Mouse (Mus musculus) embryonic facial prominence, embryonic 14.5 days (tissue): ENCODE results near the gene Ica1. TPM values are rescaled to one million over a fixed set of nuclear protein-coding genes. Genes with fewer than 3 reads are reported as not detected.

Experiments
- ATAC-seq: fragments of 200-750 bp; cut with Nextera tagmentation; 2 replicates; pipeline ENCODE4 v1.8.0; 2017; ENCODE audit warnings: low read depth, moderate number of reproducible peaks, moderate TSS enrichment
- DNase-seq: peaks from one replicate; pipeline ENCODE4 v3.0.0-alpha.2; 2015; ENCODE audit warnings: low spot score
- H3K27ac ChIP-seq: fragments of 300-500 bp; sonication (generic); replicated peaks from 2 replicates; pipeline ENCODE4 v1.5.1; 2014; ENCODE audit warnings: low read depth, mild to moderate bottlenecking, low read length, moderate library complexity
- H3K27me3 ChIP-seq: fragments of 300-500 bp; sonication (generic); replicated peaks from 2 replicates; pipeline ENCODE4 v1.6.1; 2014; ENCODE audit warnings: low read length; ENCODE audit not compliant: control insufficient read depth, insufficient read depth
- H3K36me3 ChIP-seq: fragments of 300-500 bp; sonication (generic); 2 replicates; pipeline ENCODE4 v1.6.1; 2014; ENCODE audit warnings: low read length, mixed read lengths; ENCODE audit not compliant: control insufficient read depth, insufficient read depth
- H3K4me1 ChIP-seq: fragments of 300-500 bp; sonication (generic); 2 replicates; pipeline ENCODE4 v1.6.1; 2014; ENCODE audit warnings: antibody characterized with exemption, low read length; ENCODE audit not compliant: control insufficient read depth, insufficient read depth
- H3K4me2 ChIP-seq: fragments of 300-500 bp; sonication (generic); 2 replicates; pipeline ENCODE4 v1.6.1; 2014; ENCODE audit warnings: low read depth, mild to moderate bottlenecking, low read length, moderate library complexity, mixed read lengths
- H3K4me3 ChIP-seq: fragments of 300-500 bp; sonication (generic); 2 replicates; pipeline ENCODE4 v1.5.1; 2014; ENCODE audit warnings: low read depth, mild to moderate bottlenecking, low read length
- H3K9ac ChIP-seq: fragments of 300-500 bp; sonication (generic); 2 replicates; pipeline ENCODE4 v1.6.1; 2014; ENCODE audit warnings: low read depth, mild to moderate bottlenecking, low read length, moderate library complexity, mixed read lengths
- H3K9me3 ChIP-seq: fragments of 300-500 bp; sonication (generic); 2 replicates; pipeline ENCODE4 v1.6.1; 2016; ENCODE audit warnings: low read length; ENCODE audit not compliant: control insufficient read depth
- WGBS: fragments of 180-500 bp; shearing (Covaris S2); extraction: QIAGEN DNeasy Blood & Tissue Kit; methylation state at CpG from one replicate; pipeline ENCODE4 v1.1.7; 2014; 5-methylcytosine and 5-hydroxymethylcytosine counted together
- polyA plus RNA-seq: library from polyadenylated mRNA; unstranded; fragments of >200 nt; fragmentation: Nextera tagmentation; extraction: Ambion mirVana; gene quantifications from 2 replicates; pipeline ENCODE4 v1.2.1, GENCODE M21; 2014

Gene Ica1
- polyA plus RNA-seq, 1 experiment from 2014 or later: 16.1 TPM

- DNase-seq (no peak), ATAC-seq (peak; percentile 17; the same call in 1 of the 2 replicates)
- Histone ChIP-seq H3K4me2 (no peak overlapping the region), H3K27me3 (no peaks in the 10 kb centered on the region), H3K4me1 (no peaks in the 10 kb centered on the region), H3K4me3 (no peak overlapping the region), H3K9me3 (no peaks in the 10 kb centered on the region), H3K9ac (no peak overlapping the region), H3K27ac (no peak overlapping the region), H3K36me3 (no peaks in the 10 kb centered on the region)
Measured at GRCm38 (mm10) chr6:8736493-8736820, 41.8 kb downstream of the Ica1 start.

GRCm38 (mm10) chr6:8735657-8736492 is 42.4 kb downstream of the Ica1 start:
- no peaks in the 10 kb centered on the region for H3K9me3 ChIP-seq
- DNase-seq (peak; percentile 87), ATAC-seq (peak; percentile 81)
- WGBS: 43% methylated on average over 8 of the region's 8 CpGs
- no peak overlapping the region for H3K27ac ChIP-seq
- no peaks in the 10 kb centered on the region for H3K4me1 ChIP-seq
- no peak overlapping the region for H3K4me3 ChIP-seq
- no peak overlapping the region for H3K4me2 ChIP-seq
- H3K36me3 ChIP-seq: no peaks in the 10 kb centered on the region
- no peak overlapping the region for H3K9ac ChIP-seq
- no peaks in the 10 kb centered on the region for H3K27me3 ChIP-seq

GRCm38 (mm10) chr6:8735044-8735443 is 43.2 kb downstream of the Ica1 start:
- no peaks in the 10 kb centered on the region for H3K27me3 ChIP-seq
- H3K9me3 ChIP-seq: 0 out of 2 replicates have a peak, but pooled peaks cover 1% of the 10 kb centered on the region
- no peak overlapping the region for H3K4me3 ChIP-seq
- H3K27ac ChIP-seq: no peak overlapping the region
- H3K36me3 ChIP-seq: no peaks in the 10 kb centered on the region
- no peak overlapping the region for H3K9ac ChIP-seq
- 60% methylated on average over 3 of the region's 3 CpGs for WGBS
- no peaks in the 10 kb centered on the region for H3K4me1 ChIP-seq
- ATAC-seq: no peak
- no peak for DNase-seq
- H3K4me2 ChIP-seq: no peak overlapping the region

GRCm38 (mm10) chr6:8732492-8732891 is 45.8 kb downstream of the Ica1 start:
- H3K4me3 ChIP-seq: no peak overlapping the region
- H3K4me2 ChIP-seq: no peak overlapping the region
- WGBS: 41% methylated on average over 5 of the region's 5 CpGs
- no peaks in the 10 kb centered on the region for H3K36me3 ChIP-seq
- H3K9me3 ChIP-seq: 0 out of 2 replicates have a peak, but pooled peaks cover 4% of the 10 kb centered on the region
- no peaks in the 10 kb centered on the region for H3K4me1 ChIP-seq
- H3K9ac ChIP-seq: no peak overlapping the region
- peak; percentile 28 for DNase-seq
- H3K27me3 ChIP-seq: no peaks in the 10 kb centered on the region
- H3K27ac ChIP-seq: no peak overlapping the region
- peak; percentile 50 for ATAC-seq

GRCm38 (mm10) chr6:8731656-8732191 is 46.6 kb downstream of the Ica1 start:
- H3K4me3 ChIP-seq: no peak overlapping the region
- no peak overlapping the region for H3K27ac ChIP-seq
- ATAC-seq: 0 out of 2 replicates have a peak, but pooled peaks have one; percentile 4
- H3K36me3 ChIP-seq: no peaks in the 10 kb centered on the region
- H3K4me2 ChIP-seq: no peak overlapping the region
- 24% methylated on average over 4 of the region's 4 CpGs for WGBS
- no peaks in the 10 kb centered on the region for H3K4me1 ChIP-seq
- H3K27me3 ChIP-seq: no peaks in the 10 kb centered on the region
- peak; percentile 5 for DNase-seq
- H3K9ac ChIP-seq: no peak overlapping the region
- H3K9me3 ChIP-seq: 0 out of 2 replicates have a peak, but pooled peaks cover 4% of the 10 kb centered on the region

GRCm38 (mm10) chr6:8730433-8730832 is 47.9 kb downstream of the Ica1 start:
- Histone ChIP-seq H3K27ac (no peak overlapping the region), H3K4me2 (no peak overlapping the region), H3K27me3 (no peaks in the 10 kb centered on the region), H3K9me3 (0 out of 2 replicates have a peak, but pooled peaks cover 4% of the 10 kb centered on the region), H3K4me3 (no peak overlapping the region), H3K4me1 (no peaks in the 10 kb centered on the region), H3K36me3 (no peaks in the 10 kb centered on the region), H3K9ac (no peak overlapping the region)
- DNase-seq (no peak), ATAC-seq (no peak)
- 89% methylated on average over 2 of the region's 2 CpGs for WGBS

- no peak overlapping the region for H3K9ac ChIP-seq
- H3K9me3 ChIP-seq: 0 out of 2 replicates have a peak, but pooled peaks cover 4% of the 10 kb centered on the region
- ATAC-seq (no peak), DNase-seq (no peak)
- H3K36me3 ChIP-seq: no peaks in the 10 kb centered on the region
- no peaks in the 10 kb centered on the region for H3K4me1 ChIP-seq
- no peaks in the 10 kb centered on the region for H3K27me3 ChIP-seq
- 88% methylated on average over 8 of the region's 8 CpGs for WGBS
- H3K27ac ChIP-seq: no peak overlapping the region
- no peak overlapping the region for H3K4me2 ChIP-seq
- no peak overlapping the region for H3K4me3 ChIP-seq
Measured at GRCm38 (mm10) chr6:8727806-8728205, 50.5 kb downstream of the Ica1 start.

- Histone ChIP-seq H3K27ac (no peak overlapping the region), H3K4me1 (no peaks in the 10 kb centered on the region), H3K4me3 (no peak overlapping the region), H3K27me3 (no peaks in the 10 kb centered on the region), H3K4me2 (no peak overlapping the region), H3K9me3 (0 out of 2 replicates have a peak, but pooled peaks cover 4% of the 10 kb centered on the region), H3K9ac (no peak overlapping the region), H3K36me3 (no peaks in the 10 kb centered on the region)
- peak; percentile 6 for DNase-seq
- WGBS: 39% methylated on average over 1 of the region's 1 CpGs
- no peak for ATAC-seq
Measured at GRCm38 (mm10) chr6:8725610-8726009, 52.7 kb downstream of the Ica1 start.
